Mouse (Mus musculus) embryonic stem cell, embryonic (primary cell): Measurements from ENCODE around the gene Arih2.

Experiments
- CTCF ChIA-PET, 4 experiments: fragments of 300-600 bp in 2 of 4; fragments of 350-600 bp in 2 of 4; sonication (Branson Sonifier 250); formaldehyde crosslinking; loops; one replicate each; lab custom pipeline; 2022; ENCODE audit warnings: inconsistent platforms in 2 of 4; lab: Charles Lee
- POLR2A ChIA-PET, 4 experiments: fragments of 300-600 bp in 2 of 4; fragments of 350-600 bp in 2 of 4; sonication (Branson Sonifier 250); formaldehyde crosslinking; loops; one replicate each; lab custom pipeline; 2022; ENCODE audit warnings: antibody characterized with exemption in 4 of 4, inconsistent platforms in 1 of 4; lab: Charles Lee

The Arih2 gene

DNA sequence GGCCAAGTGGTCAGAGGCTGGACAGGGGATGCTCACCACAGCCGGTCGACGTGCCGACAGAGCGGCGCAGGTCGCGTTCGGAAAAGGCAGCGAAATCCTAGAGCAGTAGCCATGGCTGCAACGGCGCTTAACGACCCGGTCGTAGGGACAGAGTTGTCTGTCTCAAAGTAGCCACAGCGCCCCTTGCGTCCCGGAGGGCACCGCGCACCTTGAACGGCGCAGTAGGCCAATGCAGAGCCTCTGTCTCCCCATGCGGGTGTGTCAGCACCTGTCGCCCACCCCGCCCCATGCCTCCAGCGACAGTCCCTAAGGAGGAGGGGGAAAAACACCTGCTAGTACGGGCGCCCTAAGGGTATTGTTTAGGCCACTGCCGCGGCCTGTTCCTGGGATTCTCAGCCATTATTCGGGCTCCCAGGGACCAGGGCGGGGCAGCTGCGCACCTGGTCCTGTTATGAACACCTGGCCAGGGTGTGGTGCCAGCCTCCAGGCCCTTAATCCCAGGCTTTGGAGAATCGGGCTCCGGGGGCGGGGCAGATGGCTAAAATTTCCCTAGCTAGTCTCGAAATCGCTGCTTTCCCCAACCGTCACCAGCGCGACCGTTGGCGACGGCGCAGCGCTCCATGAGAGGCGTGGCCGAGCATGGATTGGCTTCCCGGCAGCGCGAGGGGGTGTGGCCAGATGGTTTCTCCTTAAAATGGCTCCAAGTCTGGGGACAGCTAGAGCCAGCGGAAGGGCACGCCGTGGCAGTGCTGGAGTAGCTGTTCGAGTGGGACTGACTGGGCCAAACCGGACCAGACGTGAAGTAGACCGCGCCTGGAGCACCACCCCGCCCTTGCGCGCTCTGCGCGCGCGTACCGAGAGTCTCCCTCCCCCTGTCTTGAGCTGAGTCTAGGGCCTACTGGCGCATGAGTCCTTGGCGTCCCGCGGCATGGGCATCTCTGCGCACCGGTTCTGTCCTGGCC is 82.1 kb downstream of the Arih2 start, which contains the start of gene Ndufaf3:
Gene Ndufaf3, minus strand, starts transcription at position 620 of the 962 bp plus-strand sequence.
- CTCF ChIA-PET: interaction anchor here in 2 of 4 experiments (0.6 to 2.3 kb wide), 9 partner anchors 9 to 77 kb away, joined by 3 to 16 read pairs (median 3); partner anchors contain the start of genes Qrich1 (in 1 of the 2), Usp19 (in 1 of the 2) and Wdr6 (in 1 of the 2)
- POLR2A ChIA-PET: interaction anchor here (0.5 to 9.0 kb wide), 74 partner anchors 7 to 565 kb away, joined by 3 to 184 read pairs (median 5); partner anchors contain the start of genes Wdr6 (in 4 of the 4), Qrich1 (in 3 of the 4), Arih2 (in 2 of the 4) and Gpx1 (in 2 of the 4)

DNA sequence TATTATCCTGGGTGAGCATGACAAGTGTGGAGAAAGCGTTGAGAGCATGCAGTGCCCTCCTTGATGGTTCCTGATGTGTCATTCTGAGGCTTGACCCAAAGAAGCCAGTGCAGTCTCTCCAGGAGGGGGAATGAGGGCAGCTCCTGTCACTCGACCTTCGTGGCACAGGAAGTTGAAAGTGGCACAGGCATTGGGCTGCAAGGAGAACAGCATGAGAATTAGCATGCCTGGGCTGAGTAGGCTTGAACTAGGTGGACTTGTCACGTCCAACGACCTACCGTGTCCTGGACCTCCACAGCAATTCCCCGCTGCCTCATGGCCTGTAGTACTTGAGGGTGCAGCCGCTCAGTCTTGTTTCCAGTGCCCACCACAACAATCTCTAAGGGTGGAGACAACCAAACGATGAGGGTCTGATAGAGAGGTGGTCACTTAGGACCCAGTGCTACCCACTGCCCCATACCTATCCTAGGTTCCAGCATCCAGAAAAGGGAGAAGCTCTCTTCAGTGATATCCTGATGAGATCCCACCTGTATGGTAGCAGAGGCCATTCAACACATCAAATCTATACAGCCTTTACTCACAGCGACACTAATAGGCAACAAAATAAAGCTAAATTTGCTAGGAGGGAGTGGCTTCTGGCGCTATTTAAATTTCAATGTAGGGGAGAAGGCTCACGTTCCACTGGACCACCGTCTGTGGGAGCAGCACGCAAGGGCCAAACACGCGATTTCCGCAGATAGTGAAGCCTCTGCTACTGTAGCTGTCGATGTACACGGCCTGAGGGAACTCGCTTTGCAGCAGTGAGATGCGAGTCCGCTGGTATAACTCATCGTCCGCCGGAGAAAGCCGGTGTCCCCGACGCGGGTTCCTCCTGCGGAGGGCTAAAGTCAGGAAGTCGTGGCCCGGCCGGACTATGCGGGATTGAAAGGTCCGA is 83.0 kb downstream of the Arih2 start:
- ChIA-PET POLR2A (interaction anchor here (0.5 to 9.0 kb wide), 29 partner anchors 8 to 425 kb away, joined by 3 to 184 read pairs (median 5); partner anchors contain the start of genes Wdr6 (in 4 of the 4), Gpx1 (in 2 of the 4), Qrich1 (in 2 of the 4) and Lamb2 (in 1 of the 4)), CTCF (interaction anchor here in 1 of 4 experiments (1.1 to 2.3 kb wide), 3 partner anchors 9 to 40 kb away, joined by 3 to 16 read pairs (median 3); partner anchors contain the start of gene Wdr6)

- ChIA-PET CTCF (interaction anchor here in 1 of 4 experiments (0.5 kb wide), 1 partner anchor 219 kb away, joined by 3 read pairs; no protein-coding TSS in a partner anchor), POLR2A (interaction anchor here in 3 of 4 experiments (0.5 to 9.0 kb wide), 16 partner anchors 10 to 132 kb away, joined by 3 to 184 read pairs (median 4); partner anchors contain the start of genes Wdr6 (in 2 of the 3), Lamb2 (in 1 of the 3), Qars (in 1 of the 3) and Qrich1 (in 1 of the 3))
These were observed 85.1 kb downstream of the Arih2 start for GRCm38 (mm10) chr9:108564131-108564530.

GRCm38 (mm10) chr9:108563671-108564070 is 85.5 kb downstream of the Arih2 start:
- ChIA-PET CTCF (no interaction called here), POLR2A (interaction anchor here in 3 of 4 experiments (1.0 to 9.0 kb wide), 13 partner anchors 10 to 84 kb away, joined by 3 to 184 read pairs (median 4); partner anchors contain the start of genes Qrich1 (in 2 of the 3), Wdr6 (in 2 of the 3), Lamb2 (in 1 of the 3) and Qars (in 1 of the 3))

- CTCF ChIA-PET: interaction anchor here in 2 of 4 experiments (0.5 to 1.7 kb wide), 7 partner anchors 10 to 234 kb away, joined by 3 to 13 read pairs (median 6); partner anchors contain the start of genes Dalrd3 (in 1 of the 2) and Wdr6 (in 1 of the 2)
- POLR2A ChIA-PET: interaction anchor here in 3 of 4 experiments (0.5 to 6.9 kb wide), 108 partner anchors 8 to 1733 kb away, joined by 3 to 90 read pairs (median 5); partner anchors contain the start of genes Dalrd3 (in 3 of the 3), Qars (in 3 of the 3), Qrich1 (in 3 of the 3) and Wdr6 (in 3 of the 3)
These were observed 88.9 kb downstream of the Arih2 start, which contains the start of gene Impdh2 for GRCm38 (mm10) chr9:108560227-108560841. TSS of gene Impdh2 (plus strand) at chr9:108560286.

DNA sequence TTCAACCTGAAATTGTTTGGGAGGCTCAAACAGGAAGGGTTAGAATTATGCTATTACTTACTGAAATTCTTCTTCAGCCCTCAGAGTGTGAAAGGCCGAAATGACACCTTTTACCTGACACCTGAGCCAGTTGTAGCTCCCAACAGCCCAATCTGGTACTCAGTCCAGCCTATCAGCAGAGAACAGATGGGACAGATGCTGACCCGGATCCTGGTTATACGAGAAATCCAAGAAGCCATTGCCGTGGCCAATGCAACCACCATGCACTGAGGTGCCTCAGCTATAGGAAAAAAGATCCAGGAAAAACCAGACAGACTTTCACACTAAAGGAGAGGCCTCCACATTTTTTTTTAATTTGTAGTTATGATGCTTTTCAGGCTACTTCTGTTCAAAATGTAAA is 90.0 kb downstream of the Arih2 start:
- CTCF ChIA-PET: interaction anchor here in 2 of 4 experiments (0.6 to 1.7 kb wide), 2 partner anchors 15 to 274 kb away, joined by 3 to 6 read pairs; no protein-coding TSS in a partner anchor

More for the DNA sequence above, 90.0 kb downstream of the Arih2 start:
- POLR2A ChIA-PET: interaction anchor here in 3 of 4 experiments (0.7 to 6.9 kb wide), 21 partner anchors 10 to 1573 kb away, joined by 3 to 90 read pairs (median 6); partner anchors contain the start of genes Dalrd3 (in 2 of the 3), Ndufaf3 (in 1 of the 3), Qrich1 (in 1 of the 3) and Wdr6 (in 1 of the 3)
